Mouse (Mus musculus) C2C12 (cell line): ENCODE data around the gene Sart1. TPM values are rescaled to one million over a fixed set of nuclear protein-coding genes. Genes with fewer than 3 reads are reported as not detected.

Source experiments
- H3K27me3 ChIP-seq: one replicate; pipeline ENCODE4 v1.6.1; 2011; ENCODE audit not compliant: control insufficient read depth, insufficient read depth, insufficient read length
- H3K36me3 ChIP-seq: one replicate; pipeline ENCODE4 v1.6.1; 2011; ENCODE audit not compliant: control insufficient read depth, insufficient read depth
- H3K4me3 ChIP-seq: one replicate; pipeline ENCODE4 v1.5.1; 2011; ENCODE audit warnings: mild to moderate bottlenecking, control low read depth; ENCODE audit not compliant: poor library complexity, insufficient read depth, severe bottlenecking
- H3K79me2 ChIP-seq: one replicate; pipeline ENCODE4 v1.6.1; 2011; ENCODE audit not compliant: control insufficient read depth, insufficient read depth
- H3K79me3 ChIP-seq: one replicate; pipeline ENCODE4 v1.6.1; 2011; ENCODE audit warnings: low read depth, control low read depth
- H3ac ChIP-seq: one replicate; pipeline ENCODE3; 2011; ENCODE audit warnings: low read depth; ENCODE audit not compliant: control insufficient read depth, insufficient read length
- CEBPB ChIP-seq: IDR thresholded peaks from one replicate; pipeline ENCODE4 v1.6.1; 2011; ENCODE audit warnings: low read depth, mild to moderate bottlenecking, control low read depth, moderate library complexity
- CTCF ChIP-seq: IDR thresholded peaks from one replicate; pipeline ENCODE4 v1.5.1; 2011; ENCODE audit not compliant: control insufficient read depth, insufficient read depth, insufficient read length
- FOSL1 ChIP-seq: IDR thresholded peaks from one replicate; pipeline ENCODE4 v1.8.0; 2011; ENCODE audit warnings: mild to moderate bottlenecking, low read length; ENCODE audit not compliant: poor library complexity, insufficient read depth, severe bottlenecking
- MAX ChIP-seq: IDR thresholded peaks from one replicate; pipeline ENCODE4 v1.6.1; 2011; ENCODE audit warnings: mild to moderate bottlenecking, control low read depth
- MYOD1 ChIP-seq: IDR thresholded peaks from one replicate; pipeline ENCODE4 v1.6.1; 2011; ENCODE audit warnings: low read depth; ENCODE audit not compliant: control insufficient read depth, insufficient read length
- MYOG ChIP-seq: IDR thresholded peaks from one replicate; pipeline ENCODE4 v1.6.1; 2011; ENCODE audit not compliant: control insufficient read depth, insufficient read length; ENCODE audit errors: extremely low read depth
- USF1 ChIP-seq: IDR thresholded peaks from one replicate; pipeline ENCODE4 v1.6.1; 2011; ENCODE audit warnings: low read depth, mild to moderate bottlenecking, control low read depth, moderate library complexity
- polyA plus RNA-seq: library from polyadenylated mRNA; unstranded; fragments of >200 nt; fragmentation: generic; extraction: Trizol; gene quantifications from one replicate; pipeline ENCODE4 v1.2.1, GENCODE M21; 2012; ENCODE audit warnings: missing spikeins

Sart1 gene
- polyA plus RNA-seq, 1 experiment = 68.5 TPM

DNA sequence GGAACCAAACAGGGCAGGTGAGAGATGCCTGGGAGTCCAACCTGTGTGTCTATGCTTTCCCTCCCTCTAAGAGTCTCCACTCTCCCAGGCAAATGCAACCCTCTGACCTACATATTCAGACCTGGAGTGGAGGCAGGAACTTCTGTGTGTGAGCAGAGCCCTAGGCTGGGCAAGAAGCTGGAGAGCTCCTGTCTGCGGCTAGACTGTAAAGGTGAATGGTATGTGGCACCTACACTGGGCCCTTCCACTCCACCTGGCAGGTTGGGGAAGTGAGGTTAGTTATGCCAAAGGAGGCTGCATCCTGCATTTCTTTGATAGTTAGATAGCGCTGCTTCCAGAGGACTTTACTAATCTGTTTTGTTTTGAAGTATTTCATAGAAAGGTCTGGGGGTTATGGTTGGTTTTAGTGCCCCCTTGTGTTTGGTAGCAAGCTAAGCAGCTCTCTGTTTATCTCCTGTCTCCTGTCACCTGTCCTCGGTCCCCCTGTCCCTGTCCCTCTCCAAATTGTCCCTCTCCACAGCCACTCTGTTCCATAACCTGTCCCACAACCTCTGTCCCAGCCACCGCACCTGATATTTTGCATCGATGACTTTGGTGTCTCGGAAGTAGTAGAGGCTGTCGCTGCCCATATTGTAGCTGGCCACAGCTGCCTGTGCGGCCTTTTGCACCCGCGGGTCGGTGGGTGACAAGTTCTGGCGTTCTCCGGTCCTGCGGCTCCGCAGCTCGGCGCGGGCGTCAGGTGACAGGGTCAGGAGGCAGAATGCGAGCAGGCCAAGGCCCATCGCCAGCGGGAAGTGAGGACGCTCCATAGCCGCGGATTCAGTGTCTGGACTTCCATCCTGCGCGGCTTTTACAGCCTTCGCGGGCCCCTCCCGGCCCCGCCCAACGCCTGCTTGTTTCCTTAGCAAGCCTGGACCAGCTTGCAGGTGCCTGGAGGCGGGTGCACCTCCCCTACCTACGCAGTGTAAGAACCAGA is 39.7 kb downstream of the Sart1 start:
- Histone ChIP-seq H3K36me3 (no peaks in the 10 kb centered on the region), H3K79me2 (peaks cover 2% of the 10 kb centered on the region), H3K4me3 (no peak overlapping the region), H3K79me3 (no peaks in the 10 kb centered on the region), H3ac (peak overlapping the region; percentile 82), H3K27me3 (no peaks in the 10 kb centered on the region)
- TF ChIP-seq CTCF = peak; percentile 13
- no peak for TF ChIP-seq FOSL1

GRCm38 (mm10) chr19:5348064-5348463 is 40.4 kb downstream of the Sart1 start:
- H3K79me3 ChIP-seq = no peaks in the 10 kb centered on the region
- no peak overlapping the region for H3K4me3 ChIP-seq
- H3K79me2 ChIP-seq = peaks cover 7% of the 10 kb centered on the region
- no peaks in the 10 kb centered on the region for H3K36me3 ChIP-seq
- no peak for TF ChIP-seq CTCF
- TF ChIP-seq MAX = no peak
- no peak for TF ChIP-seq CEBPB
- no peak for TF ChIP-seq FOSL1
- TF ChIP-seq MYOD1 = peak; percentile 36
- TF ChIP-seq USF1 = no peak
- H3K27me3 ChIP-seq = no peaks in the 10 kb centered on the region
- no peak overlapping the region for H3ac ChIP-seq

GRCm38 (mm10) chr19:5345297-5346131 is 43.0 kb downstream of the Sart1 start:
- Histone ChIP-seq H3K79me2 (peaks cover 7% of the 10 kb centered on the region), H3K79me3 (no peaks in the 10 kb centered on the region), H3ac (no peak overlapping the region), H3K27me3 (no peaks in the 10 kb centered on the region), H3K36me3 (no peaks in the 10 kb centered on the region), H3K4me3 (no peak overlapping the region)
- peak; percentile 85 for TF ChIP-seq MAX
- TF ChIP-seq MYOD1 = peak; percentile 92
- no peak for TF ChIP-seq MYOG
- TF ChIP-seq CTCF = no peak
- peak; percentile 97 for TF ChIP-seq USF1
- peak; percentile 12 for TF ChIP-seq FOSL1

GRCm38 (mm10) chr19:5341360-5341759 is 47.1 kb downstream of the Sart1 start:
- no peaks in the 10 kb centered on the region for H3K79me3 ChIP-seq
- TF ChIP-seq CEBPB = no peak
- no peak for TF ChIP-seq MAX
- no peak for TF ChIP-seq MYOD1
- no peaks in the 10 kb centered on the region for H3K27me3 ChIP-seq
- no peak overlapping the region for H3K4me3 ChIP-seq
- no peaks in the 10 kb centered on the region for H3K36me3 ChIP-seq
- H3K79me2 ChIP-seq = peaks cover 7% of the 10 kb centered on the region
- no peak overlapping the region for H3ac ChIP-seq

GRCm38 (mm10) chr19:5337975-5338374 is 50.5 kb downstream of the Sart1 start:
- no peaks in the 10 kb centered on the region for H3K79me3 ChIP-seq
- no peaks in the 10 kb centered on the region for H3K27me3 ChIP-seq
- H3K79me2 ChIP-seq = no peaks in the 10 kb centered on the region
- H3K36me3 ChIP-seq = no peaks in the 10 kb centered on the region
- no peak overlapping the region for H3ac ChIP-seq
- no peak overlapping the region for H3K4me3 ChIP-seq
- no peak for TF ChIP-seq MYOG
- peak; percentile 69 for TF ChIP-seq CTCF

DNA sequence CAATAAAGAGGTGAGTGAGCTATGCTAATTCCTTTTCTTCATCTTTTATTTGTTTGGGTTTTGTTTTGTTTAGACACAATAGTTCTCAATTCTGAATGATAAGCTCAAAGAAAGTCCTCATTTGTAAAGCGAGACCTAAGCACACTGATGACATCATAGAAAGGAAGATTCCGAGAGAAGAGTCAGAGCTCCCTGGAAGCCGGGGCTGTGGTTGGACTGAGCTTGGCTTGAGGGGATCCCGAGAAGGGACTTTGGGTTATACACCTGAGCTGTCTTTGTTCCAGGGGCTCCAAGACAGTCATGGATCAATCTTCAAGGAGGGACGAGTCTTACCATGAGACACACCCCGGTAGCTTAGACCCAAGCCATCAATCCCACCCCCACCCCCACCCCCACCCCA is 53.1 kb downstream of the Sart1 start, which contains the start of gene Catsper1:
TSS of gene Catsper1 (plus strand) at position 301 of the 400 bp plus-strand sequence.
- Histone ChIP-seq H3K36me3 (no peaks in the 10 kb centered on the region), H3K4me3 (no peak within 1 kb of the TSS), H3ac (no peak within 1 kb of the TSS), H3K27me3 (no peaks in the 10 kb centered on the region), H3K79me2 (no peaks in the 10 kb centered on the region), H3K79me3 (no peaks in the 10 kb centered on the region)
- TF ChIP-seq MYOG (no peak), FOSL1 (no peak), CTCF (no peak), MAX (no peak), MYOD1 (no peak), CEBPB (no peak), USF1 (no peak)
